Mouse (Mus musculus) left cerebral cortex, postnatal 14 days (tissue): ENCODE measurements at regions not wholly inside any gene's neighbourhood (a gene's known extent, or its start where the extent isn't known, plus 50 kb on each side); places are given as distances from the start of the nearest gene placed in this dataset.

Experiments used
- DNase-seq, 2 experiments: peaks; one replicate each; pipeline ENCODE4 v3.0.0; 2021 to 2022; ENCODE audit warnings: low spot score in 2 of 2, mixed read lengths in 1 of 2
- intact Hi-C: fragments of 180-260 bp; cut with DNase I; formaldehyde crosslinking; loops from one replicate; pipeline ENCODE4 v1.15.1; 2025
- microRNA-seq, 2 experiments: library from miRNA; unstranded; fragments of <30 nt; microRNA quantifications; one replicate each; pipeline ENCODE4 v1.2.0; 2022

GRCm38 (mm10) chr1:82129700-82130275, 103.1 kb upstream of the Gm9747 start:
- intact Hi-C loops, result no loop called here

GRCm38 (mm10) chr1:82132536-82132935, 100.4 kb upstream of the Gm9747 start:
- no peak for DNase-seq
- intact Hi-C loops, result no loop called here

More at GRCm38 (mm10) chr1:82129700-82130275, 103.1 kb upstream of the Gm9747 start:
- no peak for DNase-seq

- intact Hi-C loops, result no loop called here
These were observed 98.0 kb upstream of the Gm9747 start for GRCm38 (mm10) chr1:82134938-82135337.

GRCm38 (mm10) chr1:82135761-82136331, 97.1 kb upstream of the Gm9747 start:
- DNase-seq, result no peak
- intact Hi-C loops, result no loop called here

More at GRCm38 (mm10) chr1:82134938-82135337, 98.0 kb upstream of the Gm9747 start:
- no peak for DNase-seq

- DNase-seq, result no peak
- intact Hi-C loops, result no loop called here
These were observed 87.7 kb upstream of the Gm9747 start for GRCm38 (mm10) chr1:82145256-82145655.

- DNase-seq, result peak; percentile 34 to 35
- intact Hi-C loops, result no loop called here
These were observed 82.4 kb upstream of the Gm9747 start for GRCm38 (mm10) chr1:82150219-82151128.

GRCm38 (mm10) chr1:82155961-82156360, 77.0 kb upstream of the Gm9747 start:
- DNase-seq, result no peak

GRCm38 (mm10) chr1:82157013-82157412, 75.9 kb upstream of the Gm9747 start:
- intact Hi-C loops, result no loop called here
- peak; percentile 35 to 37 for DNase-seq

More at GRCm38 (mm10) chr1:82155961-82156360, 77.0 kb upstream of the Gm9747 start:
- intact Hi-C loops, result no loop called here

GRCm38 (mm10) chr1:82158466-82158865, 74.4 kb upstream of the Gm9747 start:
- peak; percentile 14 to 46 for DNase-seq
- intact Hi-C loops, result no loop called here

- intact Hi-C loops, result no loop called here
These were observed 73.7 kb upstream of the Gm9747 start for GRCm38 (mm10) chr1:82159201-82159600.

GRCm38 (mm10) chr1:82162926-82163325, 70.0 kb upstream of the Gm9747 start:
- no peak for DNase-seq
- intact Hi-C loops, result no loop called here

More at GRCm38 (mm10) chr1:82159201-82159600, 73.7 kb upstream of the Gm9747 start:
- DNase-seq, result no peak

- no peak for DNase-seq
- intact Hi-C loops, result no loop called here
These were observed 64.8 kb upstream of the Gm9747 start for GRCm38 (mm10) chr1:82168158-82168557.

- no peak for DNase-seq
- intact Hi-C loops, result no loop called here
These were observed 64.0 kb upstream of the Gm9747 start for GRCm38 (mm10) chr1:82168949-82169348.

- intact Hi-C loops, result no loop called here
- DNase-seq, result no peak
These were observed 52.5 kb upstream of the Gm9747 start for GRCm38 (mm10) chr1:82180427-82180826.

Small RNA genes lying in the stretch of these regions (microRNA-seq; reads per million reads assigned to microRNA genes)
- 0 reads per million in 2 experiments for gene Mir6344
